Mouse (Mus musculus) macrophage (primary cell): ENCODE data around the gene Mis18a. TPM values are rescaled to one million over a fixed set of nuclear protein-coding genes. Genes with fewer than 3 reads are reported as not detected.

Experiments used
- H3K27ac ChIP-seq: fragments of 350-480 bp; formaldehyde crosslinking; 2 replicates; pipeline ENCODE4 v1.9.0; 2021
- H3K36me3 ChIP-seq: fragments of 350-480 bp; formaldehyde crosslinking; 2 replicates; pipeline ENCODE4 v1.9.0; 2021; ENCODE audit errors: inconsistent target
- H3K4me3 ChIP-seq: fragments of 350-480 bp; formaldehyde crosslinking; 2 replicates; pipeline ENCODE4 v1.9.0; 2021; ENCODE audit errors: inconsistent target
- H3K79me2 ChIP-seq: fragments of 350-480 bp; formaldehyde crosslinking; 2 replicates; pipeline ENCODE4 v1.9.0; 2021; ENCODE audit errors: inconsistent target
- WGBS: methylation state at CpG from one replicate; pipeline ENCODE4 v1.1.7; 2026; ENCODE audit warnings: inconsistent platforms; ENCODE audit not compliant: missing documents; 5-methylcytosine and 5-hydroxymethylcytosine counted together
- polyA plus RNA-seq: library from polyadenylated mRNA; stranded (reverse); fragments of 250-400 nt; gene quantifications from 3 replicates; pipeline ENCODE4 v1.2.4, GENCODE M21; 2018; ENCODE audit warnings: inconsistent platforms

Mis18a gene
- polyA plus RNA-seq, 1 experiment from 2014 or later, result 13.5 TPM

DNA sequence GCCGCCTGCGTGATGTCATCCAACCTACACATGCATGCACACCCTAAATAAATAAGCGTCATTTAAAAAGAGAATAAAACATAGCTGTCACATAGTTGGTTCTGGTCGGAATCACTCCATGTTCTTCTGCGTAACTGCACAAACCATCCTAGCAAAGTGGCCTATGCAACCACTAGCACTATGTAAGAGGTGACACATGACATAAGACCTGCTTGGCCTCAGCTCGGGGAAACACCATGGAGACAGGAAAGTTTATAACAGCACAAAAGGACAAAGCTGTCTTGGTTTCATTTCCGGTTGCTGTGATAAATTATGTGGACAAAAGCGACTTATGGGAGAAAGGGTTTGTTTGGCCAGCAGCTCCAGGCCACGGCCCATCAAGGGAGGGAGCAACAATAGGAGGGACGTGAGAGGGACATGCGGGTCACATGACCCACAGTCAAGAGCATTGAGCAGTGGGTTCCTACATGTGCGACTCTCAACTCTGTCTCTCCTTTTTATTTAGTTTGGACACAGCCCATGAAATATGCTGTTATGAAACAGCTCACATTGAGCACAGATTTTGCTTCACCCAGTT, 39.4 kb downstream of the Mis18a start:
- no peaks in the 10 kb centered on the region for H3K36me3 ChIP-seq
- 82% methylated on average over 12 of the region's 12 CpGs for WGBS
- H3K27ac ChIP-seq, result no peak overlapping the region
- no peak overlapping the region for H3K4me3 ChIP-seq
- no peaks in the 10 kb centered on the region for H3K79me2 ChIP-seq

DNA sequence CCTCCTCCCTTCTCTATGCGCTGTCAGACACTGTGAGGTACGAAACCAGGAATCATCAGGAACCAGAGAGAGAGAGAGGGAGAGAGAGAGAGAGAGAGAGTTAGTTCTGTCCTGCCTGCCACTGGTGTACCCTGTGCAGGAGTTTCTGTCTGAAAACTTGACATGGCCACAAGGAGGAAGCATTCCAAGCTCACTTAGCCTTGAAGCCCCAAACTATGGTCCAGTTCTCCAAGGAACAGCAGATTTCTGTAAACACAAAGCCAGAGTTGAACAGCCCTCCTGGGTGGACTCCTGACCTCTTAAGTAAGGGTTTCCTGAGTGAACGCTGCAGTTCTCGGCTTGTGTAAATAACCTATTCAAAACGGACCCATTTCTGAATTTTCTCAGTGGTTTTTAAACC, 40.2 kb downstream of the Mis18a start:
- H3K36me3 ChIP-seq, result no peaks in the 10 kb centered on the region
- 49% methylated on average over 5 of the region's 5 CpGs for WGBS
- no peak overlapping the region for H3K27ac ChIP-seq
- H3K4me3 ChIP-seq, result no peak overlapping the region
- H3K79me2 ChIP-seq, result no peaks in the 10 kb centered on the region

DNA sequence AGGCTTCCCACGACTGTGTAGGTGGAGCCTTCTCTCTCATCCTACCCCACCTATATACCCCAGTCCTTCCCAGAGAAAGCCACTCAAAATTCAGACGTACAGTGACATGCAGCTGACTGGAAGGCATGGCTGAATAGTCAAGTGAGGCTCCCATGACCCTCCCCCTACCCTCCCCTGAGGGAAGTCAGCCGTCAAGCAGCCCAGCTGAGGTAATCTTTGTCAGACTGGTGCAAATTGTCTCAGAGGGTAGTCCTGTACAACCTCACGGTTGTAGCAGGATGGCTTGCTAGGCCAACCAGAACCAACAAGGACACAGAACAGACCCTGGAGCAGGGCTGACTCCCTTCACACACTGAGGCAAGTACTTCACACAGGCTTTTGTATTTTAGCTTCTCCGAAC, 43.1 kb downstream of the Mis18a start:
- 86% methylated on average over 5 of the region's 5 CpGs for whole genome bisulfite sequencing
- Histone ChIP-seq H3K4me3 (no peak overlapping the region), H3K79me2 (no peaks in the 10 kb centered on the region), H3K27ac (no peak overlapping the region), H3K36me3 (no peaks in the 10 kb centered on the region)

DNA sequence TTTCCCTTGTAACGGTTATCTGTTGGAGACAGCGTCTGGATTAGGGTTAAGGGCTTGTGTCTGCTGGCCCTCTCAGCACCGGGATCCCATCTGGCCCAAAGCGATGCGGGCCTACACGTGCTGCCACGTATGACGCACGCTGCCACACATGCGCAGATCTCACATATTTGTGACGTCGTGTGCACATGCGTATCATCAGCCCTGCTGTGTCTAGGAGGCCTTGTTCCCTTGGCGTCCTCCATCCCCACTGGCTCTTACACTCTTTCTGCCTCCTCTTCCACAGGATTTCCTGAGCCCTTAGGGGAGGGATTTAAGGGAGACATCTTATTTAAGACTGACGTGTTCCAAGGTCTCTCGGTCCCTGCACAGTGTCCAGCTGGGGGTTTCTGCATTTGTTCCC, 47.2 kb downstream of the Mis18a start:
- Histone ChIP-seq H3K79me2 (no peaks in the 10 kb centered on the region), H3K27ac (no peak overlapping the region), H3K4me3 (no peak overlapping the region), H3K36me3 (no peaks in the 10 kb centered on the region)
- WGBS, result 89% methylated on average over 16 of the region's 16 CpGs

DNA sequence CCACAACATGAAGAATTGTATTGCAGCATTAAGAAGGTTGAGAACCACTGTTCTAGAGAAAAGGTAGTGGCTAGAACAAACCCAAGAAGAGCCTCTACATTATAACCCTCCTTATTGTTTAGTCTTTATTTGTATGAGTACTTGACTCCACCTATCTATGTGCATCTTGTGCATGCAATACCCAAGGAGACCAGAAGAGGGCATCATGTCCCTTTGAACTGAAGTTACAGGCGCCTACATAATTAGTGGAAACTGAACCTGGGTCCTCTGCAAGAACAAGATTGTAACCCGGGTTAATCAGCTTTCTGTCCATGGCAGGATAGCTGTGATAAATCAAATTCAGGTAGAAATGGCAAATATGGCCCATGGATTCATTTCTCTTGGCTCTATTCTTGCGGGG, 48.4 kb downstream of the Mis18a start:
- H3K36me3 ChIP-seq, result no peaks in the 10 kb centered on the region
- H3K27ac ChIP-seq, result no peak overlapping the region
- H3K4me3 ChIP-seq, result no peak overlapping the region
- no peaks in the 10 kb centered on the region for H3K79me2 ChIP-seq
- 87% methylated on average over 3 of the region's 3 CpGs for WGBS

DNA sequence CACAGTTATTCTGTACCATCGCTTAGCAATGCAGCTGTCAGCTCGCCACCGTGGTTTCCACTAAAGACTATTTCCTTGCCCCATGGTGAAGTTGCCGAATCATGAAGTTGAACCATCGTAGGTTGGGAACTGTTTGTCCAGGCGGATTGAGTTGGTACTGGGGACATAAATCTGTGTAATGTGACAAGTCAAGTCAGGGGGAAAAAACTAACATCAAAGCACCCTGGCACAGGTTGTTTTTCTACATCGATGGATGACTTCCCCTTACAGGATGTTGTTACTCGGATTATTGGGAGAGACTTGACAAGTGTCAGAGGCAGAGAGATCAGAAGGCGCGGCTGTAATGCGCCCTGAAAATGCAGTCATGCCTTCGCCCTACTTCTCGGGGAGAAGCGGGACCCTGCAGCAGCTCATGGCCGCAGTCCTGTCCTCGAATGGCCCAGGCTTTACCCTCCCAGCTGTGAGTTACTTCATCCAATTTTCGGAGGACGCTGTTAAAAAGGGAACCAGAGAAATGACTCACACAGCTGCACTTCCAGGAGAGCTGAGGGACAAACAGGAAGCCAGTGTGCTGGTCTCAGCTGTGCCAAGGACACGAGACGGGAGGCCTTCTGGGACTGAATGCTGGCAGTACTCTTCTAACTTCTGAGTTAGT, 50.2 kb downstream of the Mis18a start:
- H3K36me3 ChIP-seq, result no peaks in the 10 kb centered on the region
- WGBS, result 3% methylated on average over 20 of the region's 20 CpGs
- H3K27ac ChIP-seq, result peak overlapping the region; percentile 88
- H3K4me3 ChIP-seq, result no peak overlapping the region; the same call in 1 of the 2 replicates
- no peaks in the 10 kb centered on the region for H3K79me2 ChIP-seq

DNA sequence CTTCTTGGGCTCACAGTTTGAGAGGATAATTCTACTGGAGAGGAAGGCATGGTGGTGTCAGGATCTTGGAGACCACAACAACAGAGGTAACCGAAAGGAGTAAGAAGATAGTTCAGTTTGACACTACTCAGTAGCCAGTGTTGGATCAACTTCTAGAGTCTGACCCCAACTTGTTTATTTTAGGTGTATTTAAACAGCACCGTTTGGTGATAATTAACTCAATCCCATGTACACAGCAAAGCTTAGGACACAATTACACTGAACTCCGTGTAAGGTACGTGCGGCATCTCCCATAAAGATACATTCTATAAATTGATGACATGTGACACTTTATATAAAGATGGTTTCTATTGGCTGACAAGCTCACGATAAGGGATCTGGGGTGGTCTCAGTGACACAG, 52.6 kb downstream of the Mis18a start:
- Histone ChIP-seq H3K79me2 (no peaks in the 10 kb centered on the region), H3K27ac (no peak overlapping the region), H3K4me3 (no peak overlapping the region), H3K36me3 (no peaks in the 10 kb centered on the region)
- WGBS, result 99% methylated on average over 6 of the region's 6 CpGs

DNA sequence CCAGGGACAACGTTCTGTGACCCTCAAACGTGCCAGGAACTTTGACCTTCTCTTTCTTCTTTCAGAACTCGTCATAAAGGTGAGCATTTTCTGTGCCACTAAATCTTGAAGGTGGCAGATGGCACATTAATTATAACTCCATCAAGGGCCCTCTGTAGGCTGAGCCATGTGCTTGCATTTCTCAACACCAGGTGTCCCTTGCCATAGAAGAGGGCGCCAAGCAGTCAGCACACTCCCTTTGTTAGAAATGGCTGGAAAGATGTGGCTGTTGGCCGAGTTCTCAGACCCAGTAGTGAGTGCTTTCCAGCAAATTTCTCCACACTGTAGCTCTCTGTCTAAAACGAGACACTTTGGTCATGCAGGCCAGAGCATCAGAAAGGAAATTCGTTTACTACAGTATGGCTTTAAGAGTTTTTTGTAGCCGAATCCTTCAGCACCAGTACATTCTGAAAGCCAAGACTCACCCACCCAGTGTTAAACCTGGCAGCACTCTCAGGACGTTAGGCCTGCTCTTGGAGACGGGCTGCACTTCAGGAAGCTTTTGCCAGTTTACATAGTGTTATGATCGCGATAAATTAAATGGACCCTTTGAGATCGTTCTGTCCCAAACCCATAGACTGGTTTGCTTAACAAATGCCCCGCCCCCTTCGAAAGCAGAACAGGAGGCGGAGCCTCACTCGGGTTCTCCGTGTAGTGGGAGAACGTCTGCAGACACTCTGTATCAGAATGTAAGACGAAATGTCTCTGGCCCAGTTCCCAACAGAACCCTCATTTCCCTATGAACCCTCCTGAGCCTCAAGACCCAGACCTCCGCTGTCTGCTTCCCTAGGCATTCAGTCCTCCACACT, 53.5 kb downstream of the Mis18a start:
- H3K27ac ChIP-seq, result no peak overlapping the region
- H3K4me3 ChIP-seq, result no peak overlapping the region
- no peaks in the 10 kb centered on the region for H3K36me3 ChIP-seq
- WGBS, result 88% methylated on average over 21 of the region's 21 CpGs
- no peaks in the 10 kb centered on the region for H3K79me2 ChIP-seq

Other genes with a start within 250 kb of the Mis18a start
- 0.38 to 1.3 TPM (median 1.2 TPM) in 3 replicates for gene Mrap, start 10.8 kb upstream of the Mis18a start, polyA plus RNA-seq
- 1.9 to 4.5 TPM (median 3.0 TPM) in 3 replicates for gene Urb1, start 83.0 kb upstream of the Mis18a start, polyA plus RNA-seq
- not detected in 3 replicates for gene Eva1c, start 99.3 kb upstream of the Mis18a start, polyA plus RNA-seq
- gene Cfap298, start 207.7 kb upstream of the Mis18a start, polyA plus RNA-seq, result 4.4 to 21.5 TPM (median 8.0 TPM) in 3 replicates